Mouse (Mus musculus) ES-E14 (cell line): ENCODE results near the gene Actl11.

Experiments
- CHD2 ChIP-seq: IDR thresholded peaks from 2 replicates; pipeline ENCODE4 v1.6.1; 2014; ENCODE audit warnings: mild to moderate bottlenecking, low read depth, low read length, inconsistent platforms
- HCFC1 ChIP-seq: IDR thresholded peaks from 2 replicates; pipeline ENCODE4 v1.6.1; 2012; ENCODE audit warnings: low read length, inconsistent platforms, borderline replicate concordance; ENCODE audit not compliant: insufficient read depth
- MAFK ChIP-seq: IDR thresholded peaks from 2 replicates; pipeline ENCODE4 v1.6.1; 2014; ENCODE audit warnings: mild to moderate bottlenecking, low read depth, low read length, inconsistent platforms; ENCODE audit not compliant: insufficient read depth
- ZC3H11A ChIP-seq: IDR thresholded peaks from 2 replicates; pipeline ENCODE4 v1.6.1; 2012; ENCODE audit warnings: low read depth, mild to moderate bottlenecking, inconsistent platforms, low read length, borderline replicate concordance
- ZNF384 ChIP-seq: IDR thresholded peaks from 2 replicates; pipeline ENCODE4 v1.6.1; 2012; ENCODE audit warnings: low read depth, low read length, inconsistent platforms

DNA sequence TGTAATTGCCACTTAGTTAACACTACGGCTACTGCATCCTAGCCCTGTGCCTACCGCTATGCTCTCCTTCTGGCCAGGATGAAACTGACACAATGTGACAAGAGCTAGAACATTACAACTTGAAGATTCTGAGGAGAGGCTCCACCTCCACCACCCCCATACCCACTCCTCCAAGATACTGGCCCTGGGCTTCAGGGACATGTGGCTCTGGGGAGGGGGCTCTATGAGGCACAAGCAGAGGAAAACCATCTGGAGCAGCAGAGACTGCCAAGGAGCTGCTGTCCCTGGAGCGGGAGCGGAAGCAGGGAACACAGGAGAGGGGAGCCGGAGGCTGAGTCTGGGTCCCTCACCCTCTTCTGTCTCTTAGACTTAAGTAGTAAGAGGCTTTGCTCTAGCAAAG is 520 bp upstream of the Actl11 start:
- no peak for TF ChIP-seq MAFK
- TF ChIP-seq ZC3H11A = no peak
- TF ChIP-seq HCFC1 = no peak
- TF ChIP-seq ZNF384 = no peak
- TF ChIP-seq CHD2 = no peak
